Mouse (Mus musculus) CH12.LX (cell line): ENCODE data around the gene Adamtsl1. TPM values are rescaled to one million over a fixed set of nuclear protein-coding genes. Genes with fewer than 3 reads are reported as not detected.

Experiments
- DNase-seq: peaks from one replicate; pipeline ENCODE4 v3.0.0-alpha.2; 2013; ENCODE audit errors: extremely low read depth
- H3K27ac ChIP-seq: 2 replicates; pipeline ENCODE4 v1.5.1; 2012; ENCODE audit warnings: low read depth, mild to moderate bottlenecking, control low read depth, moderate library complexity; ENCODE audit not compliant: insufficient read depth
- H3K27me3 ChIP-seq: replicated peaks from 2 replicates; pipeline ENCODE3; 2012; ENCODE audit warnings: inconsistent platforms
- H3K36me3 ChIP-seq, 2 experiments: replicated peaks in 1 of 2; 2 replicates each; pipeline versions ENCODE3 to v1.6.1; 2012; ENCODE audit warnings: inconsistent platforms in 1 of 2, low read length in 1 of 2, mild to moderate bottlenecking in 1 of 2, mixed read lengths in 1 of 2, moderate library complexity in 1 of 2; ENCODE audit not compliant: control insufficient read depth in 1 of 2, insufficient read depth in 1 of 2
- H3K4me1 ChIP-seq, 2 experiments: 2 replicates each; pipeline ENCODE4 v1.6.1; 2012; ENCODE audit warnings: inconsistent platforms in 1 of 2, moderate library complexity in 1 of 2; ENCODE audit not compliant: insufficient read depth in 2 of 2, control insufficient read depth in 1 of 2
- H3K4me2 ChIP-seq: 2 replicates; pipeline ENCODE4 v1.6.1; 2012; ENCODE audit warnings: low read depth, mild to moderate bottlenecking, control low read depth; ENCODE audit not compliant: poor library complexity, insufficient read depth, severe bottlenecking
- H3K4me3 ChIP-seq, 3 experiments: fragments of 150-350 bp in 1 of 3; sonication (generic) in 1 of 3; replicated peaks in 1 of 3; 2 replicates each; pipeline versions ENCODE3 to v1.5.1; 2011 to 2012; ENCODE audit warnings: low read depth in 2 of 3, low read length in 2 of 3, mild to moderate bottlenecking in 2 of 3, moderate library complexity in 2 of 3, control low read depth in 1 of 3, improper control_type of control experiment in 1 of 3, inconsistent platforms in 1 of 3, mixed read lengths in 1 of 3; ENCODE audit not compliant: poor library complexity in 1 of 3
- H3K79me2 ChIP-seq: replicated peaks from 2 replicates; pipeline ENCODE4 v1.6.1; 2012; ENCODE audit warnings: mild to moderate bottlenecking, moderate library complexity; ENCODE audit not compliant: control insufficient read depth, poor library complexity, insufficient read depth, severe bottlenecking; ENCODE audit errors: extremely low read depth
- H3K9ac ChIP-seq: 2 replicates; pipeline ENCODE4 v1.6.1; 2012; ENCODE audit warnings: low read depth, mild to moderate bottlenecking, control low read depth, moderate library complexity; ENCODE audit not compliant: insufficient read depth
- H3K9me3 ChIP-seq: replicated peaks from 2 replicates; pipeline ENCODE3; 2012; ENCODE audit warnings: low read length, inconsistent platforms, mixed read lengths
- BHLHE40 ChIP-seq: IDR thresholded peaks from 2 replicates; pipeline ENCODE4 v1.6.1; 2011; ENCODE audit warnings: mild to moderate bottlenecking, low read depth, low read length, improper control_type of control experiment
- CHD2 ChIP-seq: IDR thresholded peaks from 2 replicates; pipeline ENCODE4 v1.6.1; 2011; ENCODE audit warnings: low read length, improper control_type of control experiment
- CTCF ChIP-seq, 2 experiments: IDR thresholded peaks in 1 of 2; conservative IDR thresholded peaks in 1 of 2; 2 replicates each; pipeline ENCODE4 v1.5.1; 2011 to 2012; ENCODE audit warnings: low read depth in 2 of 2, low read length in 2 of 2, improper control_type of control experiment in 1 of 2, inconsistent platforms in 1 of 2, mild to moderate bottlenecking in 1 of 2, moderate library complexity in 1 of 2
- ELF1 ChIP-seq: IDR thresholded peaks from 2 replicates; pipeline ENCODE4 v1.6.1; 2014; ENCODE audit warnings: low read depth, mild to moderate bottlenecking, inconsistent platforms, low read length, improper control_type of control experiment
- ETS1 ChIP-seq: conservative IDR thresholded peaks from 2 replicates; pipeline ENCODE4 v1.6.1; 2012; ENCODE audit warnings: low read depth, mild to moderate bottlenecking, inconsistent platforms, low read length, improper control_type of control experiment, moderate library complexity
- JUN ChIP-seq: IDR thresholded peaks from 2 replicates; pipeline ENCODE4 v1.6.1; 2011; ENCODE audit warnings: low read depth, mild to moderate bottlenecking, low read length, improper control_type of control experiment, moderate library complexity; ENCODE audit not compliant: insufficient read depth
- KAT2A ChIP-seq: IDR thresholded peaks from 2 replicates; pipeline ENCODE4 v1.6.1; 2012; ENCODE audit warnings: low read length, improper control_type of control experiment, inconsistent platforms; ENCODE audit not compliant: insufficient replicate concordance
- MAFK ChIP-seq: IDR thresholded peaks from 2 replicates; pipeline ENCODE4 v1.6.1; 2011; ENCODE audit warnings: low read length, improper control_type of control experiment; ENCODE audit not compliant: insufficient replicate concordance
- MEF2A ChIP-seq: IDR thresholded peaks from 2 replicates; pipeline ENCODE4 v1.6.1; 2014; ENCODE audit warnings: low read depth, mild to moderate bottlenecking, inconsistent platforms, low read length, improper control_type of control experiment, borderline replicate concordance
- MYC ChIP-seq: IDR thresholded peaks from 2 replicates; pipeline ENCODE4 v1.6.1; 2011; ENCODE audit warnings: low read depth, mild to moderate bottlenecking, improper control_type of control experiment, low read length
- NELFE ChIP-seq: IDR thresholded peaks from 2 replicates; pipeline ENCODE4 v1.6.1; 2011; ENCODE audit warnings: low read depth, low read length, improper control_type of control experiment
- PAX5 ChIP-seq: IDR thresholded peaks from 2 replicates; pipeline ENCODE4 v1.6.1; 2012; ENCODE audit warnings: low read length, inconsistent platforms, mixed read lengths
- POLR2A ChIP-seq: IDR thresholded peaks from 2 replicates; pipeline ENCODE4 v1.6.1; 2011; ENCODE audit warnings: low read depth, mild to moderate bottlenecking, improper control_type of control experiment, low read length
- POLR2AphosphoS2 ChIP-seq: IDR thresholded peaks from 2 replicates; pipeline ENCODE4 v1.6.1; 2011; ENCODE audit warnings: low read depth, low read length, improper control_type of control experiment
- RAD21 ChIP-seq: IDR thresholded peaks from 2 replicates; pipeline ENCODE4 v1.6.1; 2011; ENCODE audit warnings: low read depth, mild to moderate bottlenecking, low read length, improper control_type of control experiment, moderate library complexity
- RCOR1 ChIP-seq: conservative IDR thresholded peaks from 2 replicates; pipeline ENCODE4 v1.6.1; 2012; ENCODE audit warnings: low read depth, mild to moderate bottlenecking, inconsistent platforms, low read length, improper control_type of control experiment
- SIN3A ChIP-seq: IDR thresholded peaks from 2 replicates; pipeline ENCODE4 v1.6.1; 2012; ENCODE audit warnings: low read length, improper control_type of control experiment, inconsistent platforms
- TBP ChIP-seq: conservative IDR thresholded peaks from 2 replicates; pipeline ENCODE4 v1.6.1; 2011; ENCODE audit warnings: low read depth, low read length, improper control_type of control experiment
- TCF12 ChIP-seq: IDR thresholded peaks from 2 replicates; pipeline ENCODE4 v1.6.1; 2014; ENCODE audit warnings: low read depth, mild to moderate bottlenecking, inconsistent platforms, low read length, improper control_type of control experiment
- UBTF ChIP-seq: IDR thresholded peaks from 2 replicates; pipeline ENCODE4 v1.6.1; 2012; ENCODE audit warnings: low read depth, mild to moderate bottlenecking, inconsistent platforms, low read length, improper control_type of control experiment, moderate library complexity
- ZNF384 ChIP-seq: IDR thresholded peaks from 2 replicates; pipeline ENCODE4 v1.6.1; 2012; ENCODE audit warnings: low read depth, low read length, improper control_type of control experiment, inconsistent platforms
- dilution Hi-C: fragments of 300-500 bp; cut with MboI; formaldehyde crosslinking; loops from 2 replicates; pipeline ENCODE4 v1.14.3; 2020; ENCODE audit warnings: low sequenced_read_pairs; ENCODE audit not compliant: extremely low pct_unique_long_range_greater_than_20kb, extremely low pct_ligation_motif_present
- in situ Hi-C: fragments of 300-500 bp; cut with MboI; formaldehyde crosslinking; loops from 3 replicates; pipeline ENCODE4 v1.14.3; 2019; ENCODE audit warnings: low sequenced_read_pairs, low pct_ligation_motif_present, low pct_unique_long_range_greater_than_20kb, mixed read lengths
- polyA plus RNA-seq: library from polyadenylated mRNA; unstranded; fragments of >175 nt; gene quantifications from 2 replicates; pipeline ENCODE4 v1.2.1, GENCODE M21; 2012; ENCODE audit warnings: low read depth; ENCODE audit not compliant: insufficient read length
- total RNA-seq, 2 experiments: library from RNA; depleted of rRNA; stranded (reverse); fragments of 300-350 nt in 1 of 2; fragments of >200 nt in 1 of 2; gene quantifications; 2 replicates each; pipeline ENCODE4 v1.2.3; 2012 to 2014

Adamtsl1 gene
- total and polyA plus RNA-seq, 3 experiments, result not detected

- H3K4me1 ChIP-seq, result no peaks in the 10 kb centered on the region
- no peak overlapping the region for H3K4me3 ChIP-seq
- no peaks in the 10 kb centered on the region for H3K36me3 ChIP-seq
- H3K4me2 ChIP-seq, result no peak overlapping the region
- peaks cover 44% of the 10 kb centered on the region for H3K9me3 ChIP-seq
- no peak for DNase-seq
- no peak overlapping the region for H3K9ac ChIP-seq
- dilution Hi-C loops, result no loop called here
- H3K79me2 ChIP-seq, result no peaks in the 10 kb centered on the region
- no peak overlapping the region for H3K27ac ChIP-seq
- in situ Hi-C loops, result no loop called here
- TF ChIP-seq MEF2A (no peak), MYC (no peak), RCOR1 (no peak), RAD21 (no peak), ZNF384 (no peak), KAT2A (no peak), ETS1 (no peak), UBTF (no peak), POLR2AphosphoS2 (no peak)
- no peaks in the 10 kb centered on the region for H3K27me3 ChIP-seq
Measured at GRCm38 (mm10) chr4:85677621-85678020, 163.6 kb downstream of the Adamtsl1 start.

GRCm38 (mm10) chr4:85686160-85686559 lies 172.2 kb downstream of the Adamtsl1 start:
- TF ChIP-seq ZNF384 (no peak), MAFK (no peak), BHLHE40 (no peak), PAX5 (no peak), POLR2A (no peak), JUN (no peak), SIN3A (no peak), TCF12 (no peak), CHD2 (no peak), NELFE (no peak), POLR2AphosphoS2 (no peak), CTCF (conservative IDR thresholded peaks at IDR 0.05 in 1 of 2, IDR thresholded peaks at IDR 0.05 in 1 of 2; ENCODE audit: low read depth in 2 of 2, low read length in 2 of 2) (no peak), TBP (no peak), ELF1 (no peak), KAT2A (no peak), MYC (no peak)
- no peak overlapping the region for H3K4me3 ChIP-seq
- peaks cover 37% of the 10 kb centered on the region for H3K9me3 ChIP-seq
- in situ Hi-C loops (no loop called here), dilution Hi-C loops (no loop called here)
- no peak overlapping the region for H3K27ac ChIP-seq
- no peak overlapping the region for H3K4me2 ChIP-seq
- H3K27me3 ChIP-seq, result no peaks in the 10 kb centered on the region
- DNase-seq, result no peak
- H3K36me3 ChIP-seq, result no peaks in the 10 kb centered on the region
- H3K9ac ChIP-seq, result no peak overlapping the region
- H3K4me1 ChIP-seq, result no peaks in the 10 kb centered on the region
- H3K79me2 ChIP-seq, result no peaks in the 10 kb centered on the region
